Mouse (Mus musculus) limb, embryonic 14.5 days (tissue): ENCODE results near the gene Cacna2d4. TPM values are rescaled to one million over a fixed set of nuclear protein-coding genes. Genes with fewer than 3 reads are reported as not detected.

Experiments used
- ATAC-seq: fragments of 200-750 bp; cut with Nextera tagmentation; 2 replicates; pipeline ENCODE4 v1.8.0; 2017; ENCODE audit warnings: low read depth, moderate number of reproducible peaks, moderate TSS enrichment; ENCODE audit not compliant: low FRiP score
- DNase-seq: peaks from one replicate; pipeline ENCODE4 v3.0.0-alpha.2; 2015; ENCODE audit warnings: low spot score
- H3K27ac ChIP-seq: fragments of 300-500 bp; sonication (generic); replicated peaks from 2 replicates; pipeline ENCODE4 v1.5.1; 2014; ENCODE audit warnings: low read depth, mild to moderate bottlenecking, low read length, moderate library complexity, mixed read lengths
- H3K27me3 ChIP-seq: fragments of 300-500 bp; sonication (generic); 2 replicates; pipeline ENCODE4 v1.6.1; 2014; ENCODE audit warnings: low read length, mixed read lengths; ENCODE audit not compliant: control insufficient read depth, insufficient read depth
- H3K36me3 ChIP-seq: fragments of 300-500 bp; sonication (generic); 2 replicates; pipeline ENCODE4 v1.6.1; 2014; ENCODE audit warnings: mild to moderate bottlenecking, low read length, moderate library complexity, mixed read lengths; ENCODE audit not compliant: control insufficient read depth, insufficient read depth
- H3K4me1 ChIP-seq: fragments of 300-500 bp; sonication (generic); 2 replicates; pipeline ENCODE4 v1.6.1; 2014; ENCODE audit warnings: antibody characterized with exemption, low read length, mixed read lengths; ENCODE audit not compliant: control insufficient read depth, insufficient read depth
- H3K4me2 ChIP-seq: fragments of 300-500 bp; sonication (generic); replicated peaks from 2 replicates; pipeline ENCODE4 v1.6.1; 2014; ENCODE audit warnings: low read depth, mild to moderate bottlenecking, low read length, moderate library complexity; ENCODE audit not compliant: severe bottlenecking
- H3K4me3 ChIP-seq: fragments of 300-500 bp; sonication (generic); replicated peaks from 2 replicates; pipeline ENCODE4 v1.5.1; 2014; ENCODE audit warnings: low read length
- H3K9ac ChIP-seq: fragments of 300-500 bp; sonication (generic); 2 replicates; pipeline ENCODE4 v1.6.1; 2014; ENCODE audit warnings: mild to moderate bottlenecking, low read depth, low read length, moderate library complexity; ENCODE audit not compliant: severe bottlenecking
- H3K9me3 ChIP-seq: fragments of 300-500 bp; sonication (generic); 2 replicates; pipeline ENCODE4 v1.6.1; 2016; ENCODE audit warnings: low read length; ENCODE audit not compliant: control insufficient read depth
- POLR2A ChIP-seq: fragments of 200-500 bp; IDR thresholded peaks from 2 replicates; pipeline ENCODE4 v1.8.0; 2012; ENCODE audit warnings: inconsistent platforms, mild to moderate bottlenecking, moderate library complexity, borderline replicate concordance; ENCODE audit not compliant: insufficient read depth, insufficient read length; ENCODE audit errors: extremely low read depth
- WGBS: fragments of 180-500 bp; shearing (Covaris S2); extraction: QIAGEN DNeasy Blood & Tissue Kit; methylation state at CpG from one replicate; pipeline ENCODE4 v1.1.7; 2014; 5-methylcytosine and 5-hydroxymethylcytosine counted together
- polyA plus RNA-seq, 2 experiments: library from polyadenylated mRNA; depleted of rRNA in 1 of 2; stranded (reverse) in 1 of 2; unstranded in 1 of 2; fragments of >200 nt; fragmentation: Nextera tagmentation in 1 of 2; extraction: Ambion mirVana in 1 of 2; gene quantifications; 2 replicates each; pipeline versions ENCODE4 v1.2.1 to v1.2.3; 2012 to 2014

Cacna2d4 gene
- polyA plus RNA-seq, 2 experiments: 0.08 TPM; not detected in 1

GRCm38 (mm10) chr6:119387801-119388649 is 151.7 kb downstream of the Cacna2d4 start:
- Histone ChIP-seq H3K4me2 (peak overlapping the region; percentile 68), H3K4me1 (peaks cover 11% of the 10 kb centered on the region), H3K27me3 (no peaks in the 10 kb centered on the region), H3K9me3 (no peaks in the 10 kb centered on the region), H3K36me3 (no peaks in the 10 kb centered on the region), H3K9ac (peak overlapping the region; percentile 93), H3K27ac (peak overlapping the region; percentile 84), H3K4me3 (peak overlapping the region; percentile 83)
- no peak for TF ChIP-seq POLR2A
- DNase-seq (peak; percentile 13), ATAC-seq (peak; percentile 74)
- under 1% methylated on average over 22 of the region's 76 CpGs for WGBS

DNA sequence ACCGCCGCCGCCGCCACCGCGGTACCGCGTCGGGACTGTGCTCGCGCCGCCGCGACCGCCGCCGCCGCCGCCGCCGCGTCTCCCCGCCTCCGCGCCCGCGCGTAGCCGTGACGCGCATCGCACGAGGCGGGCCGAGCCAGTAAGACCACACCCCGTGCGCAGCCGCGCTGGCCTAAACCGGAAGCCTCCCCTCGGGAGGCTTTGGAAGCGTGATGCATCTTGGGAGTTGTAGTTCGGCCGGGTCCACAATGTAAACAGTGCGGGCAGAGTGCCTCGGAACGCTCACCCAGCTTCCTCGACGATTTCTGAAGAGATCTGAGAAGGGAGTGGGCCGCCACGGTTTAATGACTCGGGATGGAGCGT is 152.3 kb downstream of the Cacna2d4 start:
- Histone ChIP-seq H3K27me3 (no peaks in the 10 kb centered on the region), H3K9me3 (no peaks in the 10 kb centered on the region), H3K9ac (peak overlapping the region; percentile 93), H3K4me1 (peaks cover 11% of the 10 kb centered on the region), H3K4me2 (peak overlapping the region; percentile 68), H3K4me3 (peak overlapping the region; percentile 83), H3K36me3 (no peaks in the 10 kb centered on the region), H3K27ac (peak overlapping the region; percentile 84)
- under 1% methylated on average over 23 of the region's 53 CpGs for WGBS
- TF ChIP-seq POLR2A: peak; percentile 75; the same call in 1 of the 2 replicates
- ATAC-seq: peak; percentile 99
- DNase-seq: peak; percentile 99

- no peak; the same call in 1 of the 2 replicates for ATAC-seq
- H3K27me3 ChIP-seq: no peaks in the 10 kb centered on the region
- H3K9me3 ChIP-seq: no peaks in the 10 kb centered on the region
- H3K36me3 ChIP-seq: no peaks in the 10 kb centered on the region
- peak overlapping the region; percentile 38 for H3K4me2 ChIP-seq
- peak overlapping the region; percentile 83 for H3K4me3 ChIP-seq
- peaks cover 11% of the 10 kb centered on the region for H3K4me1 ChIP-seq
- peak overlapping the region; percentile 93 for H3K9ac ChIP-seq
- DNase-seq: no peak
- WGBS: 25% methylated on average over 10 of the region's 10 CpGs
- TF ChIP-seq POLR2A: no peak
- peak overlapping the region; percentile 0; the same call in 1 of the 2 replicates for H3K27ac ChIP-seq
Observed at GRCm38 (mm10) chr6:119389089-119389488, 152.8 kb downstream of the Cacna2d4 start.

DNA sequence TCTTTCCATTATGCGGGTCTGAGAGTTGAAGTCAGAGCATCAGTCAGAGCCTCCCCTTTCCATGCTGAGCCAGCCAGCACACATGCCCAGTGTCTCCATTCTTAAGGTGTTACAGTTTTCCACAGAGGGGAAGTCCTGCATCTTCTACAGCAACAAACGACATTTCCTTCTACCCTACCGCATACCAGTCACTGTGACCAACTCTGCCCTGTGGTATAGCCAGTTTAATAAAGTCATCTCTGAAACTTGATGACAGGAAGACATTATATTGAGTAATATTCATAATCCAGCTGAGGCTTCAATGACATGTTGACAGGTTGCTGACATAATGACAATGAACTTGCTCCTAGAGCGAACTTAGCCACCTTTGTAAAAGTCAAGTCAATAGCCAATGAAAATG is 154.4 kb downstream of the Cacna2d4 start:
- TF ChIP-seq POLR2A: no peak
- no peak overlapping the region for H3K4me2 ChIP-seq
- no peaks in the 10 kb centered on the region for H3K9me3 ChIP-seq
- H3K36me3 ChIP-seq: no peaks in the 10 kb centered on the region
- no peak overlapping the region for H3K27ac ChIP-seq
- no peaks in the 10 kb centered on the region for H3K27me3 ChIP-seq
- H3K9ac ChIP-seq: no peak overlapping the region
- DNase-seq (no peak), ATAC-seq (no peak)
- 89% methylated on average over 4 of the region's 4 CpGs for WGBS
- H3K4me1 ChIP-seq: peaks cover 11% of the 10 kb centered on the region
- no peak overlapping the region for H3K4me3 ChIP-seq

GRCm38 (mm10) chr6:119392836-119393235 is 156.5 kb downstream of the Cacna2d4 start:
- no peak for ATAC-seq
- no peak overlapping the region for H3K4me3 ChIP-seq
- no peaks in the 10 kb centered on the region for H3K9me3 ChIP-seq
- DNase-seq: no peak
- WGBS: 66% methylated on average over 9 of the region's 9 CpGs
- H3K4me1 ChIP-seq: no peaks in the 10 kb centered on the region
- H3K4me2 ChIP-seq: no peak overlapping the region
- H3K9ac ChIP-seq: no peak overlapping the region
- no peaks in the 10 kb centered on the region for H3K36me3 ChIP-seq
- H3K27me3 ChIP-seq: no peaks in the 10 kb centered on the region
- no peak overlapping the region for H3K27ac ChIP-seq
- no peak for TF ChIP-seq POLR2A
